Mouse (Mus musculus) ES-E14 (cell line): ENCODE data around the gene Otop3. TPM values are rescaled to one million over a fixed set of nuclear protein-coding genes. Genes with fewer than 3 reads are reported as not detected.

ENCODE experiments used
- DNase-seq: peaks from one replicate; pipeline ENCODE4 v3.0.0-alpha.2; 2013; ENCODE audit warnings: low read depth, low spot score
- H3K27ac ChIP-seq: 2 replicates; pipeline ENCODE4 v1.5.1; 2012; ENCODE audit warnings: low read depth, mild to moderate bottlenecking, low read length, moderate library complexity, mixed read lengths; ENCODE audit not compliant: poor library complexity, insufficient read depth, severe bottlenecking
- H3K36me3 ChIP-seq: 2 replicates; pipeline ENCODE4 v1.6.1; 2012; ENCODE audit warnings: mild to moderate bottlenecking, low read length, moderate library complexity, mixed read lengths; ENCODE audit not compliant: control insufficient read depth, poor library complexity, insufficient read depth, severe bottlenecking
- H3K4me1 ChIP-seq, 2 experiments: fragments of 150-350 bp in 1 of 2; sonication (generic) in 1 of 2; 2 replicates each; pipeline ENCODE4 v1.6.1; 2012; ENCODE audit warnings: low read length in 2 of 2, mild to moderate bottlenecking in 1 of 2, mixed read lengths in 1 of 2; ENCODE audit not compliant: control insufficient read depth in 2 of 2, insufficient read depth in 2 of 2, poor library complexity in 1 of 2
- H3K4me3 ChIP-seq, 2 experiments: fragments of 150-350 bp in 1 of 2; sonication (generic) in 1 of 2; 2 replicates each; pipeline ENCODE4 v1.5.1; 2012; ENCODE audit warnings: low read length in 2 of 2, low read depth in 1 of 2, mild to moderate bottlenecking in 1 of 2, mixed read lengths in 1 of 2; ENCODE audit not compliant: insufficient read depth in 1 of 2, poor library complexity in 1 of 2, severe bottlenecking in 1 of 2
- H3K9ac ChIP-seq: 2 replicates; pipeline ENCODE4 v1.6.1; 2012; ENCODE audit warnings: low read depth, mild to moderate bottlenecking, low read length, mixed read lengths; ENCODE audit not compliant: poor library complexity, insufficient read depth, severe bottlenecking
- H3K9me3 ChIP-seq: fragments of 150-350 bp; sonication (generic); 2 replicates; pipeline ENCODE4 v1.6.1; 2012; ENCODE audit warnings: low read depth, mild to moderate bottlenecking, low read length; ENCODE audit not compliant: control insufficient read depth, insufficient read depth
- CHD2 ChIP-seq: IDR thresholded peaks from 2 replicates; pipeline ENCODE4 v1.6.1; 2014; ENCODE audit warnings: mild to moderate bottlenecking, low read depth, low read length, inconsistent platforms
- HCFC1 ChIP-seq: IDR thresholded peaks from 2 replicates; pipeline ENCODE4 v1.6.1; 2012; ENCODE audit warnings: low read length, inconsistent platforms, borderline replicate concordance; ENCODE audit not compliant: insufficient read depth
- MAFK ChIP-seq: IDR thresholded peaks from 2 replicates; pipeline ENCODE4 v1.6.1; 2014; ENCODE audit warnings: mild to moderate bottlenecking, low read depth, low read length, inconsistent platforms; ENCODE audit not compliant: insufficient read depth
- ZC3H11A ChIP-seq: IDR thresholded peaks from 2 replicates; pipeline ENCODE4 v1.6.1; 2012; ENCODE audit warnings: low read depth, mild to moderate bottlenecking, inconsistent platforms, low read length, borderline replicate concordance
- ZNF384 ChIP-seq: IDR thresholded peaks from 2 replicates; pipeline ENCODE4 v1.6.1; 2012; ENCODE audit warnings: low read depth, low read length, inconsistent platforms
- in situ Hi-C, 2 experiments: fragments of 600-800 bp; cut with MboI; formaldehyde crosslinking; loops; one replicate each; pipeline ENCODE4 v1.15.1; 2025; ENCODE audit warnings: low sequenced_read_pairs in 2 of 2, inconsistent platforms in 1 of 2; ENCODE audit not compliant: unreplicated experiment in 2 of 2
- total RNA-seq: library from RNA; depleted of rRNA; stranded (reverse); fragments of 300-350 nt; gene quantifications from 2 replicates; pipeline ENCODE4 v1.2.3, GENCODE M21; 2012; rRNA removed

The Otop3 gene
- total RNA-seq, 1 experiment = not detected

DNA sequence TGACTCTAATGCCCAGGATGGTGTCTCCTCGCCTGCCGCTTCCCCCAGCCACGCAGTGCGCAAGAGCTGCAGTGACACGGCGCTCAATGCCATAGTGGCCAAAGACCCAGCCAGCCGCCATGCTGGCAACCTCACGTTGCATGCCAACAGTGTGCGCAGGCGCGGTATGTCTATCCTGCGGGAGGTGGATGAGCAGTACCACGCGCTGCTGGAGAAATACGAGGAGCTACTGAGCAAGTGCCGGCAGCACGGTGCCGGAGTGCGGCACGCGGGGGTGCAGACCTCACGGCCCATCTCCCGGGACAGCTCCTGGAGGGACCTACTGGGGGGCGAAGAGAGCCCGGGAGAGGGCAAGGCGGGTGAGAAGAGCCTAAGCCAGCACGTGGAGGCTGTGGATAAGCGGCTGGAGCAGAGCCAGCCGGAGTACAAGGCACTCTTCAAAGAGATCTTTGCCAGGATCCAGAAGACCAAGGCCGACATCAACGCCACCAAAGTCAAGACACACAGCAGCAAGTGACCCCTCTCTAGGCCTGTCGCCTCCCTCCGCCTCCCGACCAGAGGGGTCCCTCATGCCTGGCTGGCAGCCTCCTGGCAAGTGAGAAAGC, 59.3 kb downstream of the Otop3 start:
- in situ Hi-C loops = no loop called here
- H3K27ac ChIP-seq = no peak overlapping the region
- H3K9me3 ChIP-seq = no peaks in the 10 kb centered on the region
- peak overlapping the region; percentile 55 to 62 for H3K4me3 ChIP-seq
- peak overlapping the region; percentile 53; the same call in 1 of the 2 replicates for H3K9ac ChIP-seq
- TF ChIP-seq MAFK (no peak), ZC3H11A (no peak), ZNF384 (no peak), CHD2 (no peak), HCFC1 (no peak)
- DNase-seq = peak; percentile 58
- peaks cover 6% of the 10 kb centered on the region; the same call in 1 of the 2 replicates for H3K36me3 ChIP-seq
- H3K4me1 ChIP-seq = peaks cover 0 to 2% of the 10 kb centered on the region in 2 experiments; a peak in 1 of 4 replicates

Other genes starting within 250 kb of the Otop3 start
- gene Rab37, start 243.3 kb upstream of the Otop3 start, total RNA-seq = 0.67 and 0.85 TPM in 2 replicates
- gene Cd300lf, start 200.7 kb upstream of the Otop3 start, total RNA-seq = 0.40 and 0.42 TPM in 2 replicates
- 40.3 and 43.9 TPM in 2 replicates for gene Slc9a3r1, start 171.4 kb upstream of the Otop3 start, total RNA-seq
- 14.7 and 17.2 TPM in 2 replicates for gene Tmem104, start 147.2 kb upstream of the Otop3 start, total RNA-seq
- gene Nat9, start 146.9 kb upstream of the Otop3 start, total RNA-seq = 16.9 and 19.3 TPM in 2 replicates
- 0.21 and 0.22 TPM in 2 replicates for gene Grin2c, start 67.5 kb upstream of the Otop3 start, total RNA-seq
- gene Fdxr, start 57.7 kb upstream of the Otop3 start, total RNA-seq = 12.1 and 21.0 TPM in 2 replicates
- 2.1 and 3.7 TPM in 2 replicates for gene Fads6, start 37.1 kb upstream of the Otop3 start, total RNA-seq
- 0.18 and 0.21 TPM in 2 replicates for gene Otop2, start 27.6 kb upstream of the Otop3 start, total RNA-seq
- gene Ush1g, start 12.7 kb upstream of the Otop3 start, total RNA-seq = 0.11 TPM in 1 of 2 replicates, not detected in the other
- 2.4 and 2.8 TPM in 2 replicates for gene Hid1, start 33.0 kb downstream of the Otop3 start, total RNA-seq
- 8.5 and 10.4 TPM in 2 replicates for gene Cdr2l, start 47.2 kb downstream of the Otop3 start, total RNA-seq
- 79.5 and 89.3 TPM in 2 replicates for gene Mrpl58, start 69.0 kb downstream of the Otop3 start, total RNA-seq
- gene Atp5h, start 85.2 kb downstream of the Otop3 start, total RNA-seq = 275 and 342 TPM in 2 replicates
- gene Kctd2, start 85.4 kb downstream of the Otop3 start, total RNA-seq = 14.0 and 19.5 TPM in 2 replicates
- gene Trim80, start 105.8 kb downstream of the Otop3 start, total RNA-seq = 0.31 and 0.58 TPM in 2 replicates
- gene Slc16a5, start 127.7 kb downstream of the Otop3 start, total RNA-seq = 1.1 and 1.6 TPM in 2 replicates
- 4.8 and 5.0 TPM in 2 replicates for gene Armc7, start 140.9 kb downstream of the Otop3 start, total RNA-seq
- 37.2 and 50.5 TPM in 2 replicates for gene Nt5c, start 157.1 kb downstream of the Otop3 start, total RNA-seq
- 164 and 205 TPM in 2 replicates for gene Jpt1, start 179.7 kb downstream of the Otop3 start, total RNA-seq
- gene Sumo2, start 201.5 kb downstream of the Otop3 start, total RNA-seq = 325 and 579 TPM in 2 replicates
- gene Nup85, start 229.7 kb downstream of the Otop3 start, total RNA-seq = 279 and 312 TPM in 2 replicates